Mouse (Mus musculus): ENCODE measurements at regions not wholly inside any gene's neighbourhood (a gene's known extent, or its start where the extent isn't known, plus 50 kb on each side); places are given as distances from the start of the nearest gene placed in this dataset.
A peak's percentile ranks its signal among the peaks of the same experiment; 100 is the strongest.

GRCm38 (mm10) chr9:61274020-61274419 lies 98.1 kb upstream of the Tle3 start:
- Histone ChIP-seq H3K4me1 (ENCODE audit: control insufficient read depth in 1 of 2, insufficient read depth in 2 of 2) (peaks cover 0 to 24% of the 10 kb centered on the region in 2 experiments; a peak in 3 of 4 replicates), H3K27ac (ENCODE audit: insufficient read depth, low read depth) (no peak overlapping the region), H3K4me3 (replicated peaks in 1 of 3; ENCODE audit: low read depth in 2 of 3, low read length in 2 of 3, poor library complexity in 1 of 3) (no peak overlapping the region), H3K9ac (ENCODE audit: insufficient read depth, low read depth) (no peak overlapping the region), H3K4me2 (ENCODE audit: insufficient read depth, low read depth, poor library complexity, severe bottlenecking) (no peak overlapping the region), H3K79me2 (replicated peaks; ENCODE audit: control insufficient read depth, extremely low read depth, insufficient read depth, poor library complexity, severe bottlenecking) (no peaks in the 10 kb centered on the region), H3K27me3 (replicated peaks) (peaks cover 1% of the 10 kb centered on the region), H3K36me3 (replicated peaks in 1 of 2; ENCODE audit: control insufficient read depth in 1 of 2, insufficient read depth in 1 of 2, low read length in 1 of 2) (no peaks in the 10 kb centered on the region), H3K9me3 (replicated peaks; ENCODE audit: low read length) (no peaks in the 10 kb centered on the region)
- dilution Hi-C loops (cut with MboI; ENCODE audit: extremely low pct_ligation_motif_present, extremely low pct_unique_long_range_greater_than_20kb, low sequenced_read_pairs): no loop called here
- in situ Hi-C loops (cut with MboI; ENCODE audit: low pct_ligation_motif_present, low pct_unique_long_range_greater_than_20kb, low sequenced_read_pairs): no loop called here
- no peak for TF ChIP-seq NELFE (IDR thresholded peaks at IDR 0.05; ENCODE audit: low read depth, low read length)
- no peak for TF ChIP-seq PAX5 (IDR thresholded peaks at IDR 0.05; ENCODE audit: low read length)
- no peak for TF ChIP-seq ZC3H11A (IDR thresholded peaks at IDR 0.05; ENCODE audit: low read depth, low read length)
- TF ChIP-seq ZMIZ1 (IDR thresholded peaks at IDR 0.05; ENCODE audit: low read depth, low read length): no peak
- TF ChIP-seq BHLHE40 (IDR thresholded peaks at IDR 0.05; ENCODE audit: low read depth, low read length): no peak
- no peak for TF ChIP-seq ETS1 (conservative IDR thresholded peaks at IDR 0.05; ENCODE audit: low read depth, low read length)
- no peak for TF ChIP-seq IRF4 (IDR thresholded peaks at IDR 0.05; ENCODE audit: low read depth, low read length)
- no peak for TF ChIP-seq GABPA (IDR thresholded peaks at IDR 0.05; ENCODE audit: insufficient replicate concordance, low read depth, low read length)
- no peak for TF ChIP-seq EP300 (IDR thresholded peaks at IDR 0.05; ENCODE audit: low read length)
- no peak for TF ChIP-seq KAT2A (IDR thresholded peaks at IDR 0.05; ENCODE audit: insufficient replicate concordance, low read length)
- no peak for TF ChIP-seq CTCF (conservative IDR thresholded peaks at IDR 0.05 in 1 of 2, IDR thresholded peaks at IDR 0.05 in 1 of 2; ENCODE audit: low read depth in 2 of 2, low read length in 2 of 2)
- TF ChIP-seq USF2 (conservative IDR thresholded peaks at IDR 0.05; ENCODE audit: low read depth, low read length): no peak
- no peak for TF ChIP-seq TBP (conservative IDR thresholded peaks at IDR 0.05; ENCODE audit: low read depth, low read length)
- no peak for TF ChIP-seq ZNF384 (IDR thresholded peaks at IDR 0.05; ENCODE audit: low read depth, low read length)
- TF ChIP-seq MAFK (IDR thresholded peaks at IDR 0.05; ENCODE audit: insufficient replicate concordance, low read length): no peak
- TF ChIP-seq JUND (conservative IDR thresholded peaks at IDR 0.05; ENCODE audit: low read depth, low read length): no peak
- no peak for TF ChIP-seq CHD2 (IDR thresholded peaks at IDR 0.05; ENCODE audit: low read length)
- DNase-seq (ENCODE audit: extremely low read depth): no peak

DNA sequence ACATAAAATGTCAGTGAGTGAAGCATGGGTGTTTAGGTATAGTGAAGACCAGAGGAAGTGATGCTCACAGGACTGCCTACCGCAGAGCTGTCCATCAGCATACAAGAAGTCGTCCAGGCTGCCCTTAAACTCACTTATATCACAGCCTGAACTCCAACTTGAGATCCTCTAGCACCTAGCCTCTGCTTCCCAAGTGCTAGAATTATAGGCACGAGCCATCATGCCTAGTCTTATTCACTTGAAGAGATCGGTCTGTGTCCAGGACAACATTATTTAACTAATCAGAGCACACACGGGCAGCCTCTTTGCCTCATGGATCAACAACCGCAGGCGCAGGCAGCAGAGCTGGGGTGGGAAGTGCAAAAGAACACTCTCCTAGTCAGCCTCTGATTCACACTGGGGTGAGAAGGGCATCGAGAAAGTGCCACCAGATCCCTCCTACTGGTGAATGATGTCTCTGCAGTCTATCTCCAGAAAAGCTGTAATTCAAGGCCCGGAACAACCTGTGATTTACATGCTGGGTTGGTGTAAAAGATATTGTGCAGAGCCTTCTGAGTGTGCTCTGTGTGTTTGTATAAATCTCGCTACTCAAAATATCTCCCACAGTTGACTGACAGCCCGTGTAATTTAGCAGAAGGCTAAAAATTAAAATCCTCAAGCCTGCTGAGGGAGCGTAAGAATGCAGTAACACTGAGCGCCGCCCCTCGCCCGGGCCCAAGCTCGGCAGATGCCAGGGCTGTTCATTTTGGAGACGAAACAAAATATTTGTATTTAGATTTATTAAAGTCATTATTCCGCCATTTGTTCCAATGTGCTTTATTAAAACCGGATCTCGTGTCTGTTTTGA lies 94.6 kb upstream of the Tle3 start:
- in situ Hi-C loops (cut with MboI; ENCODE audit: low pct_ligation_motif_present, low pct_unique_long_range_greater_than_20kb, low sequenced_read_pairs) (loop anchor here (25.0 kb wide), 1 partner anchor 215 kb away; no protein-coding TSS in a partner anchor), dilution Hi-C loops (cut with MboI; ENCODE audit: extremely low pct_ligation_motif_present, extremely low pct_unique_long_range_greater_than_20kb, low sequenced_read_pairs) (no loop called here)
- peak; percentile 74 for DNase-seq (ENCODE audit: extremely low read depth)
- no peaks in the 10 kb centered on the region for H3K9me3 ChIP-seq (replicated peaks; ENCODE audit: low read length)
- no peak overlapping the region for H3K27ac ChIP-seq (ENCODE audit: insufficient read depth, low read depth)
- H3K9ac ChIP-seq (ENCODE audit: insufficient read depth, low read depth): no peak overlapping the region
- H3K36me3 ChIP-seq (replicated peaks in 1 of 2; ENCODE audit: control insufficient read depth in 1 of 2, insufficient read depth in 1 of 2, low read length in 1 of 2): no peaks in the 10 kb centered on the region
- H3K4me2 ChIP-seq (ENCODE audit: insufficient read depth, low read depth, poor library complexity, severe bottlenecking): no peak overlapping the region
- H3K4me3 ChIP-seq (replicated peaks in 1 of 3; ENCODE audit: low read depth in 2 of 3, low read length in 2 of 3, poor library complexity in 1 of 3): no peak overlapping the region
- H3K79me2 ChIP-seq (replicated peaks; ENCODE audit: control insufficient read depth, extremely low read depth, insufficient read depth, poor library complexity, severe bottlenecking): no peaks in the 10 kb centered on the region
- H3K4me1 ChIP-seq (ENCODE audit: control insufficient read depth in 1 of 2, insufficient read depth in 2 of 2): peaks cover 0 to 18% of the 10 kb centered on the region in 2 experiments; a peak in 3 of 4 replicates
- no peaks in the 10 kb centered on the region for H3K27me3 ChIP-seq (replicated peaks)
- TF ChIP-seq CHD2 (IDR thresholded peaks at IDR 0.05; ENCODE audit: low read length) (no peak), SIN3A (IDR thresholded peaks at IDR 0.05; ENCODE audit: low read length) (0 out of 2 replicates have a peak, but pooled peaks have one; percentile 26), HCFC1 (IDR thresholded peaks at IDR 0.05; ENCODE audit: low read depth, low read length) (no peak), GABPA (IDR thresholded peaks at IDR 0.05; ENCODE audit: insufficient replicate concordance, low read depth, low read length) (no peak), POLR2AphosphoS2 (IDR thresholded peaks at IDR 0.05; ENCODE audit: low read depth, low read length) (no peak), EP300 (IDR thresholded peaks at IDR 0.05; ENCODE audit: low read length) (no peak), NELFE (IDR thresholded peaks at IDR 0.05; ENCODE audit: low read depth, low read length) (0 out of 2 replicates have a peak, but pooled peaks have one; percentile 20), TBP (conservative IDR thresholded peaks at IDR 0.05; ENCODE audit: low read depth, low read length) (no peak), MAZ (IDR thresholded peaks at IDR 0.05; ENCODE audit: low read depth, low read length) (0 out of 2 replicates have a peak, but pooled peaks have one; percentile 34), E2F4 (IDR thresholded peaks at IDR 0.05; ENCODE audit: insufficient replicate concordance, low read depth, low read length) (no peak), CTCF (conservative IDR thresholded peaks at IDR 0.05 in 1 of 2, IDR thresholded peaks at IDR 0.05 in 1 of 2; ENCODE audit: low read depth in 2 of 2, low read length in 2 of 2) (peak; percentile 58 to 76; a peak in 3 of 4 replicates), TCF12 (IDR thresholded peaks at IDR 0.05; ENCODE audit: low read depth, low read length) (no peak), KAT2A (IDR thresholded peaks at IDR 0.05; ENCODE audit: insufficient replicate concordance, low read length) (no peak), PAX5 (IDR thresholded peaks at IDR 0.05; ENCODE audit: low read length) (no peak), RAD21 (IDR thresholded peaks at IDR 0.05; ENCODE audit: low read depth, low read length) (peak; percentile 83), SMC3 (IDR thresholded peaks at IDR 0.05; ENCODE audit: low read depth, low read length) (peak; percentile 89), RCOR1 (conservative IDR thresholded peaks at IDR 0.05; ENCODE audit: low read depth, low read length) (no peak), UBTF (IDR thresholded peaks at IDR 0.05; ENCODE audit: low read depth, low read length) (no peak), USF1 (IDR thresholded peaks at IDR 0.05; ENCODE audit: low read depth, low read length) (no peak), JUN (IDR thresholded peaks at IDR 0.05; ENCODE audit: insufficient read depth, low read depth, low read length) (no peak), BHLHE40 (IDR thresholded peaks at IDR 0.05; ENCODE audit: low read depth, low read length) (no peak)
